Mouse (Mus musculus) lung, adult 2 months (tissue): ENCODE results near the gene Ttc27. TPM values are rescaled to one million over a fixed set of nuclear protein-coding genes. Genes with fewer than 3 reads are reported as not detected.

ENCODE experiments used
- DNase-seq: peaks from one replicate; pipeline ENCODE4 v3.0.0; 2022
- H3K4me1 ChIP-seq: fragments of 200-500 bp; 2 replicates; pipeline ENCODE4 v1.6.1; 2011; ENCODE audit warnings: low read length; ENCODE audit not compliant: control insufficient read depth, insufficient read depth
- H3K4me3 ChIP-seq: fragments of 200-500 bp; replicated peaks from 2 replicates; pipeline ENCODE3; 2011; ENCODE audit warnings: low read depth, mild to moderate bottlenecking, control low read depth, low read length; ENCODE audit errors: extremely low read depth
- CTCF ChIP-seq: fragments of 200-500 bp; IDR thresholded peaks from 2 replicates; pipeline ENCODE4 v1.5.1; 2011; ENCODE audit warnings: mild to moderate bottlenecking, low read length, control low read depth; ENCODE audit not compliant: insufficient read depth
- POLR2A ChIP-seq: fragments of 200-500 bp; IDR thresholded peaks from 2 replicates; pipeline ENCODE4 v1.6.1; 2011; ENCODE audit warnings: low read depth, mild to moderate bottlenecking, control low read depth, low read length, borderline replicate concordance; ENCODE audit errors: extremely low read depth
- WGBS: fragments of 180-500 bp; shearing (Covaris S2); methylation state at CpG from one replicate; pipeline ENCODE4 v1.1.7; 2018; 5-methylcytosine and 5-hydroxymethylcytosine counted together
- polyA plus RNA-seq: library from polyadenylated mRNA; depleted of rRNA; stranded (reverse); fragments of >200 nt; gene quantifications from 2 replicates; pipeline ENCODE4 v1.2.3, GENCODE M21; 2012

The Ttc27 gene
- polyA plus RNA-seq, 1 experiment = 4.5 TPM

DNA sequence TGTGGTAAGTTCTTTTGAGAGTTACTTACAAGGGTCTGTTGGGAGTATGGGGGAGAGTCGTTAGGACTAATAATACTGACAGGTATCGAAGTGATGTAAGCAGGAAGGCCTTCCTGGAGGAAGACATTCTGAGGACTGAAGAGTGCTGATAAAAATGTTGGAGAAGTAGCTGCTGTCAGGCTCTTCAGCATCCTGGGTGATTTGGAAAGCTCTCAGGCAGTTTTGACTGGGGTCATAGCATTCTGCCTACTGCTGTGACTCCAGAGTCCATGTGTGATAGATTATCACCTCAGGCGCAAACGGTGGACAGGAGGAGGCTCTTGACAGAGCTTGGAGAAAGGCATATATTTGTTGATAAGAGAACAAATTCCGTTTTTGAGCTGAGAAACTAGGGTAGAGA, 12.1 kb upstream of the Ttc27 start:
- no peak for TF ChIP-seq POLR2A
- TF ChIP-seq CTCF = no peak
- no peaks in the 10 kb centered on the region for H3K4me1 ChIP-seq
- no peak for DNase-seq
- H3K4me3 ChIP-seq = no peak overlapping the region
- 83% methylated on average over 5 of the region's 5 CpGs for WGBS

DNA sequence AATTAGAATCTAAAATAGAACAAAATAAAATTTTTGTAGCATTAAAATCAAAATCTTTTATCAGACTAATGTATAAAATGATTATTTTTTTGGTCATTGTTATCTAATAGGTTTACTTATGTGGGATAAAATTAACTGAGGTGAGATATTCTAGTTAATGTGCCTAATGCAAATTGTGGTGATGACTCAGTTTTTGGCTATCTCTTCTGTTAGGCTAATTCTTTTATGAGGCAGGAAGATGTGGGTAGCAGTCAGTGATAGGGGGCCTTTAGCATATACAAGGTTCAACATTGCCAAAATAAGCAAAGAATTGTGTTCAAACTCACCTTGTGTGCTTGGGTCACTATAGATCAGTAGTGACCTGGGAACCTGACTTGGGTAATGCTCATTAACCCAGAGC, 10.9 kb upstream of the Ttc27 start:
- no peak for DNase-seq
- no peak for TF ChIP-seq CTCF
- no peak for TF ChIP-seq POLR2A
- no peak overlapping the region for H3K4me3 ChIP-seq
- H3K4me1 ChIP-seq = no peaks in the 10 kb centered on the region

- no peaks in the 10 kb centered on the region for H3K4me1 ChIP-seq
- TF ChIP-seq POLR2A (no peak), CTCF (no peak)
- H3K4me3 ChIP-seq = no peak overlapping the region
- WGBS = 88% methylated on average over 7 of the region's 7 CpGs
- DNase-seq = no peak
Measured at GRCm38 (mm10) chr17:74707637-74708152, 9.8 kb upstream of the Ttc27 start.

DNA sequence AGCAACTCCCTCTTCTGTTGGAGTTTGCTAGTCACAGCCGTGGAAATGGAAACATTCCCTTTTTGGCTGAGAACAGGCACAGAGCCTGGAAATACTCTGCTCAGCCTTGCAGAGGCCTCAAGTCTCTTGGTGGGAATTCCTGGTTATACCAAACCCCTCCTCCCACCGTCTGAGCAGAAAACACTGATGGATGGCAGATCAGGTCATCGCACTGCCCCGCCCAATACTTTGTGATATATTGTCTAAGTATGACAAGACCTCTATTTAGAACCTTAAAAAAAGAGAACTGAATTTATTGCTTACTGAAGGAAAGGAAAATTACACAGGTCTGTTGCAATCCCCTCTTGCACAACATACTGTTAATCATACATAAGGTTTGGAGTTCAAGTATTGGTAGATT, 6.8 kb upstream of the Ttc27 start:
- TF ChIP-seq POLR2A (no peak), CTCF (no peak)
- DNase-seq = no peak
- 51% methylated on average over 4 of the region's 4 CpGs for WGBS
- Histone ChIP-seq H3K4me1 (no peaks in the 10 kb centered on the region), H3K4me3 (no peak overlapping the region)

DNA sequence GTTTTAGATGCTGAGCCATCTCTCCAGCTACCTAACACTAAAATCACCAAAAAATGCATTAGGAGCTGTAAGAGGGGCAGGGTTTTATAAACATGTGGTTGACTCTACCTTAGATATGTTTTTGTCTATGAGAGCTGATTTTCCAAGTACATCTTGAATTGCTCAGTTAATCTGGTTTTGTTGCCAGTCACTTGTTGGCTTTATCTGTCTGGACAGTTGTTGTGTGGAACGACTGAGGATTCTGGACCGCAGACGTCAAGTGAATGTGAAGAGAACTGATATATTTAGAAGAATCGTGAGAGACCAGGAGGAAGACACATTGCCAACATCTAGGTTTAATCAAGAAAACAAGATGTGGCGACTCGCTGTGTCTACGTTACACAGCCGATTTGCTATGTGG, 5.9 kb upstream of the Ttc27 start:
- no peak for TF ChIP-seq CTCF
- TF ChIP-seq POLR2A = no peak
- no peak overlapping the region for H3K4me3 ChIP-seq
- H3K4me1 ChIP-seq = no peaks in the 10 kb centered on the region
- 88% methylated on average over 8 of the region's 8 CpGs for WGBS
- no peak for DNase-seq

- Histone ChIP-seq H3K4me1 (peaks cover 3% of the 10 kb centered on the region), H3K4me3 (no peak overlapping the region)
- whole genome bisulfite sequencing = 61% methylated on average over 3 of the region's 3 CpGs
- DNase-seq = no peak
- TF ChIP-seq CTCF (no peak), POLR2A (no peak)
Measured at GRCm38 (mm10) chr17:74715128-74715527, 2.4 kb upstream of the Ttc27 start.

DNA sequence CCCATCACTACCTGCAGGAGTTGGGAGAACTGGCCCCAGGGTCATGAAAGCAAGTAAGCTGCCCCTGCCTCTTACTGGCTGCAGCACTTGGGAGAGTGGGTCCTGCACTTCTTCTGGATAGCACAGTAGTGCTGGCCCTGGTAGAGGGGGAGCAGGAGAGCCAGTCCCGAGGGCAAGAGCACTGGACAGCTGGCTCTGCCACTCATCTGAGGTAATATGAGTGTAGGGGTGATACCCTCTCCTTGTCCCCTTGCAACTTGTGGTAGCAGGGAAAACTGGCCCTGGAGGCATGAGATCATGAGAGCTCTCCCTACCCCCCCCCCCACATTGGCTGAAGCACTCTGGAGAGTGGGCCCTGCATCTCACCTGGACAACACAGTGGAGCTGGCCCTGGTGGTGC, 1.8 kb upstream of the Ttc27 start:
- no peak for DNase-seq
- no peak overlapping the region for H3K4me3 ChIP-seq
- 33% methylated on average over 1 of the region's 1 CpGs for WGBS
- H3K4me1 ChIP-seq = peaks cover 3% of the 10 kb centered on the region
- TF ChIP-seq POLR2A (no peak), CTCF (no peak)

DNA sequence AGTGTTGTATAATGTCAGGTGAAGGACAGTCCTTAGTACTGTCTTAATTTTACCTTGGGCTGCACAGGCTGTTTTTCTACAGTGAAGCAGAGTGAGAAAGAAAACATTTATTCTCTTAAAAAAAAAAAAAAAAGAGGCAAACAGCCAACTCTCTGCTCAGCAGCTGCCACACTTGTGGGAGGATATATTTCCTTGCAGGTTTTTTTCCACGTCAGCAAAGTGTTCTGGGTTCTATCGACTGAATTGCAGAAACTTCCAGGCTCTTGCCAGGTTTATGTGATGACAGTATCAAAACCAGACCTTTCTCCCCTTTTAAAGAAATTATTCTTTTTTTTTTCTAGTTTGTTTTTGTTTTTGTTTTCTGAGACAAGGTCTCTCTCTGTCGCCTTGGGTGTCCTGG, 889 bp upstream of the Ttc27 start:
- TF ChIP-seq CTCF (no peak), POLR2A (no peak)
- no peak for DNase-seq
- Histone ChIP-seq H3K4me3 (no peak overlapping the region), H3K4me1 (peaks cover 3% of the 10 kb centered on the region)
- WGBS = 36% methylated on average over 3 of the region's 3 CpGs

DNA sequence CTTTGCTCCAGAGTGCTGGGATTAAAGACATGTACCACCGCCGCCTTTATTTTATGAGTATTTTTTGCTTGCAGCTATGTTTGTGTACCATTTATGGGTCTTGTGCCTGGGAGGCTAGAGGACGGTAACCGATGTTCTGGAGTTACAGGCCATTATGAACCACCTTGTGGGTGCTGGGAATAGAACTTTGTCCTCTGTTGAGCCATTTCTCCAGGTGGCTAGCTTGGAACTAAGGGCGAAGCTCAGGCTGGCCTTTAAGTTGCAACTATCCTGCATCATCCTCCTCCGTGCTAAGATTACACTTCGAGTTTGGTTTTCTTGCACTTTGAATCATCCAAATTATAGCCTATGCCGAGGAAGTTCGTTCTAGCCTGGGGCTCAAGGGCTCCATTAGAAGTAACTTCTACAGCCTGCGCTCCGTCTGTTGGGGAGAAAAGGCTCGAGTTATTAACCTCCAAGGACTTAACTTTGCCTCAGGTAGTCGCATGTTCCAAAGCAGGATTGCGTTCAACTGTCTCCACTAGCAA, 378 bp upstream of the Ttc27 start:
- peaks cover 3% of the 10 kb centered on the region for H3K4me1 ChIP-seq
- no peak for DNase-seq
- 9% methylated on average over 14 of the region's 14 CpGs for WGBS
- TF ChIP-seq CTCF (no peak), POLR2A (no peak)
- peak overlapping the region; percentile 76 for H3K4me3 ChIP-seq

GRCm38 (mm10) chr17:74732872-74733271, 15.3 kb downstream of the Ttc27 start:
- H3K4me3 ChIP-seq = no peak overlapping the region
- no peak for TF ChIP-seq POLR2A
- no peak for DNase-seq
- no peaks in the 10 kb centered on the region for H3K4me1 ChIP-seq
